Mouse (Mus musculus) common myeloid progenitor, adult 5-6 weeks (primary cell): ENCODE results near the gene Ern1. TPM values are rescaled to one million over a fixed set of nuclear protein-coding genes. Genes with fewer than 3 reads are reported as not detected.
"Not testable (repeated sequence)": the region's sequence is repeated elsewhere in the genome, so short reads cannot be mapped to it uniquely, and the experiment has no call there.

Experiments used
- ATAC-seq: replicated peaks from 2 replicates; pipeline ENCODE4 v1.8.0; 2016; ENCODE audit warnings: low read depth, mild to moderate bottlenecking, moderate TSS enrichment, inconsistent platforms; ENCODE audit not compliant: poor library complexity, severe bottlenecking
- total RNA-seq: library from RNA; stranded (forward); fragments of 200-1000, 187-1606 nt; gene quantifications from 2 replicates; pipeline ENCODE4 v1.2.3, GENCODE M21; 2017

Gene Ern1
- total RNA-seq, 1 experiment from 2014 or later, result 32.6 TPM

DNA sequence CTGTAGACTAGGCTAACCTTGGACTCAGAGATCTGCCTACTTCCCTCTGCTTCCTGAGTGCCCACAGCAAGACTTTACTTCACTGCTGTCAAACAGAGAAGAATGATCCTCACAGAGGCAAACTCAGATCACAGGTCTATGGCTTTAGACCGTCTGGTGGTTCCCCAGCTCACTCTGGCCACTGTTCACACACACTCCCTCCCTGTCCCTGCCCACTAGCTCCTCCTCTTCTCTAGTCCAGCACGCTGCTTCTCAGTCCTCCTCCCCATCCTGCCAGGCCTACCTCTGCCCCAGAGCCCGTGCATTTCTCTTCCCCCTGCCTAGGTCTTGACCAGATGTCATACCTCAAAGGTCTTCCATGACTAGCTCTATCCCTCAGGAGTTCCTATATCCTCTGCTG, 44.0 kb downstream of the Ern1 start:
- ATAC-seq, result peak; percentile 27; the same call in 1 of the 2 replicates

- not testable (repeated sequence) for ATAC-seq
Measured at GRCm38 (mm10) chr11:106442564-106442963, 45.1 kb downstream of the Ern1 start.

- no peak for ATAC-seq
Measured at GRCm38 (mm10) chr11:106440318-106440717, 47.3 kb downstream of the Ern1 start.

DNA sequence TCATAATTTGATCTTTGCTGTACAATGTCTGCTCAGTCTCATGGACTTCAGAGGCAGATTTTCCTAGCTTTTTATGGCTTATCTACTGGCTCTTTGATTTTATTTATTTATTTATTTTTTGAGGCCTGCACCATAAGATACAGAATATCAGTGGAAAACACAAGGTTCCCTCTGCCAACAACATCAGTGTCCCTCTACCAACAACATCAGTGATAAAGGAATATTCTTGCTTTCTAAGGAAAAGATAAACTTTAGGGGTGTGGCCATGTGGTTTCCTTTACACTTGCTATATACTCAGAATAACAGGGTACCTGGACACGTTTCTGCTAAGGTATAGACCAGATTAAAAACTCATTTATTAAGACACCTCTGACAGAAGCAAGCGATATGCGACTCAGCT, 48.3 kb downstream of the Ern1 start:
- ATAC-seq, result peak; percentile 51; the same call in 1 of the 2 replicates

GRCm38 (mm10) chr11:106438524-106439177, 49.0 kb downstream of the Ern1 start:
- ATAC-seq, result peak; percentile 23; the same call in 1 of the 2 replicates

DNA sequence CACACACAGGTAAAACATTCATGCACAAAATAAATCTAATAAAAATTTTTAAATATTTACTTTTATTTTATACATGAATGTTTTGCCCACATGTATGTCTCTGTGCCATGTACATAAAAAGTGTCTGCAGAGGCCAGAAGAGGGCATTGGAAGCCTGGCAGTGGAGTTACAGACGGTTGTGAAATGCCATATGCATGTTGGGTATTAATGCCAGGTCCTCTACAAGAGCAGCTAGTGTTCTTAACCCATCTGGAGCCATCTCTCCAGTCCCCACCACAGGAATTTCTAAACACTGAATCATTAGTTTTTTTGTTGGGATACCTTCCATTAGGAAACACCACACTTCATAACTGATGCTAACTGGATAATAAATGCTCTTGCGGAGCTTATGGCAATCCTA, 50.1 kb downstream of the Ern1 start:
- no peak for ATAC-seq

- no peak for ATAC-seq
Measured at GRCm38 (mm10) chr11:106437039-106437438, 50.6 kb downstream of the Ern1 start.

DNA sequence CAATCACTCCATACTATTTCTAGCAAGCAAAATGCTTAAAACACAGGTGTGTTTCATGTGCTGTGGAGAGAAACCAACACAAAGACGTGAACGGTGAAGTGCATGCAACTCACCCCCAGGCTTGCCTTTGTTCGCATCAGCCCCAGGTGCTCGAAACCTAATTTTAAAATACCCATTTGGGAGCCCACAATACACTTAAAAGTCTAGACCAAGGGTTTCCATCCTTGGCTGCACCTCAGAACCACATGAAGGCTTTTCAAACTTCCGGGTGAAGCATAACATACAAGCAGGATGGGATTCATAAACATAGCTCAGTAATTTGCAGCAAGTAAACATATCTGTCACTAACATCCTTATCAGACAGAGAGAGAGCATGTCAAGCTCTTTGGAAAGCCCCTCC, 57.3 kb downstream of the Ern1 start:
- ATAC-seq, result no peak

DNA sequence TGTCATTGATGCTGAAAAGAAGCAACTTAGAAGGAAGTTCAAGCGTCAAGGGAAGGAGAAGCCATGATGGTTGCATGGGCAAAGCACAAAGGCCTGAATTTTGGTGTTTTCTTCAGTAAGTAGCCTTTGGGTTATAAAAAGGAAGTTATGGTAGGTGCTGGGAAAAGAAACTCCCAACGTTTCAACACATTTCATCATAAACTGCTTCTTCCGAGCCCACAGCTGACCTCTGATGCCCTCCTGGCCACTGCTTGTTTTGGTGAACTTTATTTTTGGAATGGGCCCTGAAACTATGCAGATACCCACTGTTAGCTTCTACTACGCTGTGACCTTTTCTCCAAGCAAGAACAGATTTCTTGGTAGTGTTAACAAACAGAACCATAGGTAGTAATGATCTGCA, 58.0 kb downstream of the Ern1 start:
- peak; percentile 28; the same call in 1 of the 2 replicates for ATAC-seq

DNA sequence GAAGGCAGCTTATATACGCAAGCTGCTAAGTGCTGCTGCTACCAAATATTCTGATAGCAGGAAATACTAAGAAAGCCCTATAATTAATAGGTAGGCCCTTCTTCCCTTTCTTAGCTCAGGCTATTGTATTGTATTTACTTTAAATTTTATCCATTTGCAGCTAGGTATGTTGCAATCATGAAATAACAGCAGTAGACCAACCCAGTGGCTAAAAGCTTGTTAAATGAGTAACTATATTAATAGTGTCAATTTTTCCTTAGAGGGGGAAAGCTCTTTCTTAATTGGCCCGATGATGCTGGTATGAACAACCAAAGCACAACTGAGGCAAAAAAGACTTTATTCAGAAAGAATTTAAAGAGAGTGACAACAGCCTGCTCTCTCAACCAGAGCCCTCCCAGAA, 59.1 kb downstream of the Ern1 start:
- no peak for ATAC-seq

DNA sequence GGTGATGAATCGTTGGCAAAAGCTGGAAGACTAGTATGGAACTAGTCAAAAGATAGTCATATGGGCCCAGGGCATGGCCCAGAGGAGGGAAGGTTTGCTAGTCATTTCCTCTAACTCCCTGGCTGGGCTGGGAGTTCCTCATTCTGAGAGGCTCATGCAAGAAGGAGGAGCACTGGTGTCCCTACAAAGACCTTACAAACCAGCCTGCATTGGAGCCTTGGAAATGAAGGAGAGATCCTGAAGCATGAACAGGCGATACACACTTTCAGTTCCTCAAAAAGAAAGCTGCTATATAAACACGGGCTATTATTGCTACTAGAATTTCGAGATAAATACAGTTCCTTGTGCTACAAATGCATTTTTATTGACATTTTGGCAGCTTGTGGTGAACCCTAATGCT, 59.5 kb downstream of the Ern1 start:
- peak; percentile 95 for ATAC-seq

- ATAC-seq, result no peak
Measured at GRCm38 (mm10) chr11:106426447-106426846, 61.2 kb downstream of the Ern1 start.

- ATAC-seq, result no peak
Measured at GRCm38 (mm10) chr11:106425201-106425600, 62.5 kb downstream of the Ern1 start.

GRCm38 (mm10) chr11:106419262-106420102, 68.2 kb downstream of the Ern1 start:
- ATAC-seq, result peak; percentile 55

GRCm38 (mm10) chr11:106418622-106419196, 68.9 kb downstream of the Ern1 start:
- peak; percentile 77; the same call in 1 of the 2 replicates for ATAC-seq

DNA sequence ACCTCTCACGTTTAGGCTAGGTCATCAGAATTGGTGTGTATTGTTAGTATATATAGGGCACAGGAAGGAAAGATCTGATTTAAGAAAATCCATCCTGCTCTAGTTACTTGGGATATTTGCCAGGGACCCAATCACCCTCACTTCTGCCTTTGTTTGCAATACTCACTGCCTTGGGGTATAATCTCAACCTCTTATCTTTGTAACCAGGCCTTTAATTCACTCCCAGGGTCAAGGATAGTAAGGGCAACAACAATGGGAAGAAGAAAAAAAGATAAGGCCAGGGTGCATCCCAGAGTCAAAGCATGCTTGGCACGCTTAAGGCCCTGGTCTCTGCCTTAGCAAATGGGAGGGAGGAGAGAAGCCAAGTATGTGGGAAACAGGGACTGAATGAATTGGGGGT, 69.8 kb downstream of the Ern1 start:
- no peak for ATAC-seq

- ATAC-seq, result no peak
Measured at GRCm38 (mm10) chr11:106416331-106416730, 71.3 kb downstream of the Ern1 start.

- ATAC-seq, result no peak
Measured at GRCm38 (mm10) chr11:106412641-106413360, 74.9 kb downstream of the Ern1 start.

- ATAC-seq, result no peak
Measured at GRCm38 (mm10) chr11:106411157-106411556, 76.5 kb downstream of the Ern1 start.

DNA sequence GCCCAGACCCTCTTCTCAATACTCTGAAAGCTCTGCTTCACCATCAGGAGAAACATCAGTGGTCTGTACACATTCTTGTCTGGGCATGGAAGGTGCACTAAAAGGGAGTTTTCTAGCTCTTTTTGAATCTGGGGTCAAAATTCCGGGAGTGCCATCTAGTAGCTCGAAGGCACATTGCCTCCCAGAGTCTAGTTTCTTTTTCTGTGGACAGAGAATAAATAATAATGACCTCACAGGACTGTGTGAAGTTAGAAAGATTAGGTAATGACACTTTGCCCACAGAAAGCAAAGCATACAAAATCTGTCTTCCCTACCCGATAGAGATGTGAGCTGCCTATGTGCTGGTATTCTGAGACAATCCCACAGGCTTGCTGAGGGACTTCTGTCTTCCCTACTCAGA, 77.1 kb downstream of the Ern1 start:
- ATAC-seq, result no peak
